Mouse (Mus musculus) c-Kit-positive CD71-positive TER-119-positive erythroid progenitor cells, embryonic 14.5 days (primary cell): Measurements from ENCODE around the gene Lrwd1.
"Not testable (repeated sequence)": the region's sequence is repeated elsewhere in the genome, so short reads cannot be mapped to it uniquely, and the experiment has no call there.

Experiments
- DNase-seq: peaks from one replicate; pipeline ENCODE4 v3.0.0-alpha.2; 2013; ENCODE audit warnings: low spot score

The Lrwd1 gene

DNA sequence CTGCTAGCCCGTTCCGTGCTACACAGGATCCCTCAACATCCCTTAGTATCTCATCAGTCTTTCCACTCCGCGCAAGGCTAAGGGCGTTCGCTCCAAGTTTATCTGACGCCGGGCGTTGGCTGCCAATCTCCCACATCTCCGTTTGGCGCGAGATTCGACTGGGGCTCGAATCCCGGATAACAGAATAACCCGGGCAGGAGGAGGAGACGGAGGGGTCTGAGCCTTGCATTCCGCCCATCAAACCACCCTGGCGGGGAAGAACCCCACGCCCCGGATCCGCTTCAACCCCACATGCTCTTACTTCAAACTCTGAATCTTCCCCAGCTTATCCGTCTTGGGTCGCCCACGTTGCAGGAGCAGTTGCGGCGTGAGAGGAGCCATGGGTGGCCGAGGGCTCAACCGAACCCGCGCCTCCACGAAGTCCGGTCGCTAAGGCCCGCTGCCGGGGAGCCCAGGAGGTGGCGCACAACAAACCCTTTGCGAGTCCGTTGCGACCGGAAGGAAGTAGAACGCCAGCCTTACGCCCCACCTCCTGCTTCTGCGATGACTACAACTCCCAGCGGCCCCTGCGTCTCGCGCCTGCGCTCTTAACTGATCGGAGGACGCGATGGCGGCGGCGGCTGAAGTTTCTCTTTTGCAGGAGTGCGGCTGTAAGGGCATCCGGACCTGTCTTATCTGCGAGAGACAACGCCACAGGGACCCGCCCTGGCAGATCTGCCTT lies at the start of gene Lrwd1, which contains the start of gene Alkbh4:
Gene Lrwd1, minus strand, starts transcription at position 504 of the 721 bp plus-strand sequence.
Gene Alkbh4, plus strand, starts transcription at position 576 of the 721 bp plus-strand sequence.
- DNase-seq = peak; percentile 96

DNA sequence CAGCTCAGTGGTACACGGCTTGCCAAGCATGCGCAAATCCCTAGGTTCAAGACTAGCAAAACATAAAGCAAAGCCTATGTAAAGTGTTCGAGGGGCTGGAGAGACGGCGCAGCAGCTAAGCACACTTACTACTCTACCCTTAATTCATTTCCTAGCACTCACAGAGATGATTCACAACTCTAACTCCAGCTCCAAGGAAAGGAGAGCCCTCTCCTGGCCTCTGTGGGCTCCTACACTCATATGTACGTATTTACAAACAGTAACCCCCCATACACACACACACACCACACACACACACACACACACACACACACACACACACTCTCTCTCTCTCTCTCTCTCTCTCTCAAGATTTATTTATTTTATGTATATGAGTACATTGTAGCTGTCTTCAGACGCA lies 47.9 kb upstream of the Lrwd1 start:
- no peak for DNase-seq

- DNase-seq = no peak
Measured at GRCm38 (mm10) chr5:136182830-136183229, 47.0 kb upstream of the Lrwd1 start.

GRCm38 (mm10) chr5:136182049-136182448 lies 46.2 kb upstream of the Lrwd1 start:
- DNase-seq = no peak

DNA sequence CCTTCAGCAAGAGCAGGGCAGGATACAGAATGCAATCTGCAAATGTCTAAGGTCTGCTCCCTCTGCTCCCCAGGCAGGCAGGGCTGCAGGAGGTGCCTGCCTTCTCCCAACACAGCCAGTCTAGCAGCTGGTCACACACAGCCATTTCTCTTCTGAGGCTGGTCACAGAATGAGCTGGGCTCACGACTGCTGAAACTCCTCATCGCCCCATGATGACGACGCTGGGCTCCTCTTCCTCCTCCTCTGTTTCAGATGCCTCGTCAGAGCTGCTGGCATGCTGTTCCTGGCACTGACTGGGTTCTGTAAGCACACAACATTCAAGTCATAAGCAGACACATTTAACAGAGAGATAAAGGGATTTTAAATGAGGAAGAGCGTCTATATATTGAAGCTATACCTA lies 45.3 kb upstream of the Lrwd1 start:
- DNase-seq = no peak

- no peak for DNase-seq
Measured at GRCm38 (mm10) chr5:136179594-136179993, 43.7 kb upstream of the Lrwd1 start.

DNA sequence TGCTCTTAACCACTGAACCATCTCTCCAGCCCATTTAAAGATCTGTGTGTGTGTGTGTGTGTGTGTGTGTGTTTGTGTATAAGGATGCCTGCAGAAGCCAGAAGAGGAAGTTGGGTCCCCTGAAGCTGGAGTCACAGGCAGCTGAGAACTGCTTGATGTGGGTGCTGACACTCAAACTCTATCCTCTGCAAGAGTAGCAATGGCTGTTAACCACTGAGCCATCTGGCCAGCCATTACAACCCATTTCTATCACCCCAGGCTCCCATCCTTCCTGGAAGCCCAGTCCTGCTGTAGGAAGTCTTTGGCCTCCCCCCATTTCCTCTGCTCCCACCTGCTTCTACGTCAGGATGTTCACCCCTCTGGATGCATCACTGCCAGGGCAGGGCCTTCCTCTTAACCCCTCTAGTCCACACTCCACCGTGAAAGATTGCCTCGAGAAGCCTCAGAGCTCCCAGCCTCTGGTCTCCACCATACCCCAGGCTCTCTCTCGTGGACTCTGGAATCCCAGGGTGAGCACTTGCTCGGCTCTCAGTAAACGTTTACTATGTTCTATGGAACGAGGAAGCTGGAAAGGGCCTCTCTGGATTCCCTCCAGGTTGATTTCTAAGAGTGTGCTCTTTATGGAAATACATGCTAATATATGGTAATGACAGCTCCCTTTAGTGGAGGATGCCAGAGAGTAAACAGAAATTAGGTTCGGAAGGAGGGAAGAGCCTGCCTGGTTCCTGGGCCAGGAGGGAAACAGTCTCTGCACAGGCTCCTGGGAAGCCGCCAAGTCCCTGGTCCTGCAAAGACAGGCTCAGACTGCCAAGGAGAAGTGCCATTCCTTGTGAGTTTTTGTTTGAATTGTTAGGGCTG lies 38.0 kb upstream of the Lrwd1 start:
- DNase-seq = no peak

DNA sequence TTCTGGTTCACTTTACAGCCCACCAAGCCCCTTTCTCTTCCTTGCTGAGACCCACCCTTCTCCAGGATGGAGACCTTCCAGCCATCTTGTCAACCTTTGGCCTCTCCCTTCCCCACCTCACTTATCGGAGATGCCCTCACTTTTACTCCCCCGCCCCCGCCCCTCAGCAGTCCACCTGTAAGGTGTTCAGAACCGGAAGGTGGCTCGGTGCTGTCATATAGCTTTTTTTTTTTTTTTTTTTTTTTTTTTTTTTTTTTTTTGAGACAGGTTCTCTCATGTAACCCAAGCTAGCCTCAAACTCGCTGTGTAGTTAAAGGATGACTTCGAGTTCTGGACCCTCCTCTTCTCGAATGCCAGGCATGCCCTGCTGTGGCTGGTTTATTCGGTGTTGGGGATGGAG lies 37.1 kb upstream of the Lrwd1 start:
- no peak for DNase-seq

- DNase-seq = peak; percentile 26
Measured at GRCm38 (mm10) chr5:136171363-136172341, 35.8 kb upstream of the Lrwd1 start.

DNA sequence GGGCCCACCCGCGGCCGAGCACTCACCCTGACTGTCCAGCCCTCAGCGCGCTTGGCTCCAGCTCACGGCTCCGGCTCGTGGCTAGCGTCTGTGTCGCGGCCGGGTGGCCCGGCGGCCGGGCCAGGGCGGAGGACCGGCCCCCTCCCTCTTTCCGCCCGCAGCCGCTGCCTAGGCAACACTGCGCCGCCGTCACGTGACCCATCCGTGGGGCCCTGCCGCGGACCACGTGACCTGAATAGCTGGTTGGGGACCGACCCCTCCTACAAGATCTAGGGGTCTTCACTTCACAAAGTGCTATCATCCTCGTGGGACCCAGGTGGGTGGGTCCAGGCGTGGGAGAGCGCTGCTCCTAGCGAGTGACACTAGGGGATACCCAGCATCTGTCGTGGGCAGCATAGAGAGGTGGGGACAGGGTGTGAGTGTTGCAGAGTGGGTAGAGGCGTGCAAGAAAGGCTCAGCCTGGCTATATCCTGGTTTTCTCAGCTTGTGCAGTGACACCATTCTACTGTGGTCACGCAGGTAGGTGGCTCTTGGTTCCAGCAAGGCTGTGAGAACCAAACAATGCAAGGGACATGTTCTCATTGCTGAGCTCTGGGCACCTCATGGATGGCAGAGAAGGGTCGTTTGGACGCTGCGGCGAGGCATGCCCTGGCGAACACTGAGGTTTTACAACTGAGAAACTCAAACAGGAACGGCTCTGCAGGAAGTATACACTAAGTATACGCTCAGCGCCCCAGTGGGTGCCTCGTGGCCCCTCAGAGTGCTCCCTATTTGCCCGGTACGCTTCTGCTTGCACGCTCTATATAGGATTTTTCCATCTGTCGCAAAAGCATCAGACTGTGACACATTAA lies 34.9 kb upstream of the Lrwd1 start, which contains the start of gene Orai2:
Gene Orai2, minus strand, starts transcription at position 202 of the 851 bp plus-strand sequence.
- peak; percentile 61 for DNase-seq

DNA sequence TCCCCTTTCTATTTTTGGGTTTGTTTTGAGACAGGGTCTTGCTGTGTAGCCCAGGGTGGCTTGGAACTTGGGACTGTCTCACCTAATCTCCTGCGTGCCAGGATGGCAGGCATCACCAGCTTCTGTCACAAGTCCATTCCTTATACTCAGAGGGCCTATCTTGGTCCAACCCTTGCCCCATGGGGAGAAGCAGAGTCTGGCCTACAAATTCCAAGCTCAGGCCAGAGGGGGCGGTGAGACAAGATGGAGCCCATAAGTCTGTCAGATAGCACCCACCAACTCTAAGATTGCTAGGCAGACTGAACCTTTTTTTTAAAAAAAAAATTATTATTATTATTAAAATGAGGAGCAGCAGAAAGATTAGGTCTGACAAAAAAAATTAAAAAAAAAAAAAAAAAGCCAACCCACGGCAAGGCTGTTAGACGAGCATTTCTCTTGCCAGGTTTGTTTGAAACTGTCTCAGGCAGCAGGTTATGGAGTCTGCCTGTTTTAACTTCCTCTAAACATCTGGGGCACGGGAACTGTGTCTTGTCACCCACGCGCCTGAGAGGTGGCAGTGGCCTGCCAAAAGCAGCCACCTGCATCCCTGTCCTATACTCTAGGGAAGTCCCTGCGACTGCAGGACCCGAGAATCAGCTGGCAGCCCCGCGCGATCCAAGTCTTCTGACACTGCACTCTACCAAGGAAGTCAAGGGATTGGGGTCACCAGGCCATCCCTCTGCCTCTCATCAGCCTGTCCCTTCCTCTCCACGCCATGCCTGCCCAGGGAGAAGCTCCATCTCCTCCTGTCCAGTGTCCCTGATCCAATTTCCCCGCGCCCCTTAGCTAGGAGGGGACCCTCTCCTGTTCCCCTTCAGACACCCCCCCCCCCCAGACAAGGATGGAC lies 34.0 kb upstream of the Lrwd1 start:
- DNase-seq = peak; percentile 12

GRCm38 (mm10) chr5:136168071-136168470 lies 32.2 kb upstream of the Lrwd1 start:
- no peak for DNase-seq

DNA sequence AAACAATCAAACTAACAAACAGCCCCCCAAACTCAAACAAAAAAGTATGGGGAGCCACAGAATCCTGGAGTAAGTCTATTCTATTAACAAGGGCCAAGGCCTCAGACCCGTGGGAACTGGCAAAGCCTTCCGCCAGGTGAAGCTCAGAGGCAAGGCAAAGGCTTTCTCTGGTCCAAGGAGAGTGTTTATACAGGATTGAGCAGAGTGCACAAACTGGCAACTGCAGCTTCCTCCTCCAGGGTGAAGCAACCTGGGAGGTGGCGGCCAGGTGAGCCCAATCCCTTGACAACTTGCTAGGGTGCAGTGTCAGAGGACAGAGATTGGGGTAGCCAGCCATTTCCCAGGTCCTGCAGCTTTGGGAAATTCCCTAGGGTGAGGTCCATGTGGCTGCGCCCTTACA lies 31.4 kb upstream of the Lrwd1 start:
- DNase-seq = no peak

DNA sequence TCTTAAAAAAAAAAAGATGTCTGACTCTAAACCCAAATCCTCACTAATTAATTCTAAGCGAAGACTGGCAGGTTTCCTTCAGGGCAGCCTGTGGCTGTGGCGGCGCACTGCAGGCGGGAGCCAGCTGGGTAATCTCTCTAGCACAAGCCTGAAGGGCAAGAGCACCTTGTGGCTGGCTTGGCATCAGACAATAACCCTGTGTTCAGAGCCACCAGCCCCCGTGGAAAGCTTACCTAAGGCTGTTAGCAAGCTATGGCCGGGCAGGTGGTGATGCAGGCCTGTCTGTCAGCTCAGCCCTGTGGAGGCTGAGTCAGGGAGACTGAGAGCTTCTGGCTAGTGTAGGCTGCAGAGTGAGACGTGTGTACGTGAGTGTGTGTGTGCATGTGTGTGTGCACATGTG lies 29.4 kb upstream of the Lrwd1 start:
- no peak for DNase-seq

DNA sequence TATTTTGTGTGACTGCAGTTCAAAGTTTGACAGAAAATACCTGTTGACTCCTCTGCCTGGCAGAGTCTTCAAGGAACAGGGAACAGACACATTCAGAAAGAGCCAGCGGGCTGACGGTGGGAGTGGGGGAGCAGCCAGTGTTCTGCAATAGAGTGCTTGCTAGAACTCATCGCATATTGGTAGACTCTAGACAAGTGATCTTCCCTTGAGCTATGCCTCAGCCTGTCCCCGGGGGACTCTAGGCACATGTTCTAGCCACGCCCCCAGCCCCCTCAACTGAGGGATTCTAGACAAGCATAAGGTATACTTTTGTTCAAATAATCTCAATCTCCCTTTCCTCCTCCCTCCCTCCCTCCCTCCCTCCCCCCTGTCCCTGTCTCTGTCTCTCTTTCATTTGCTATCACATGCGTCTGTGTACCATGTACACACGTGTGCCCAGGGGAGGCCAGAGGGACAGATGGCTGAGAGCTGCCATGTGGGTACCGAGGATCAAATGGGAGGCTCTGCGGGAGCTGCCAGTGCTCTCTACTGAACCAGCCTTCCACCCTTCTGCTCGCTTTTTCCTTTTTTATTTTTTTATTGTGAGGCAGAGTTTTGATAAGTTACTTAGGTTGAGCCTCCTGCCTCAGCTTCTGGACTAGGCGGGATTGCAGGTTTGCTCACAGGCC lies 28.1 kb upstream of the Lrwd1 start:
- no peak for DNase-seq

- not testable (repeated sequence) for DNase-seq
Measured at GRCm38 (mm10) chr5:136160084-136160483, 24.2 kb upstream of the Lrwd1 start.

DNA sequence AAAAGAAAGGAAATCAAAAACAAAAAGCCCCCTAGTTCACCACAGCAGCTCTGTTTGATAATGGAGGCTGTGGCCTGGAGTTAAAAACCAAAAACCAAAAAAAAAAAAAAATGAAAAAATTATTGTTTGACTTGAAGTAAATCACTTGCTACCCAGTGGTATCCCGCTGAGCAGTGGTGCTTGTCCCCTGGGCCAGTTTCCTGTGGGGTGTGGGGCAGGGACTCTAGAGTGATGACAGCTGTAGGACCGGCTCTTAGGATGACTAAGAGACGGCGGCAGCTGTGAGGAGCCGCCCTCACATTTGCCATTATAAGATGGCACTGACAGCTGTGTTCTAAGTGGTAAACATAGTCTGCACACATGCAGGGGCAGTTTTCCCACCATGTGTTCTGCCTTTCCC lies 19.5 kb upstream of the Lrwd1 start:
- DNase-seq = no peak

DNA sequence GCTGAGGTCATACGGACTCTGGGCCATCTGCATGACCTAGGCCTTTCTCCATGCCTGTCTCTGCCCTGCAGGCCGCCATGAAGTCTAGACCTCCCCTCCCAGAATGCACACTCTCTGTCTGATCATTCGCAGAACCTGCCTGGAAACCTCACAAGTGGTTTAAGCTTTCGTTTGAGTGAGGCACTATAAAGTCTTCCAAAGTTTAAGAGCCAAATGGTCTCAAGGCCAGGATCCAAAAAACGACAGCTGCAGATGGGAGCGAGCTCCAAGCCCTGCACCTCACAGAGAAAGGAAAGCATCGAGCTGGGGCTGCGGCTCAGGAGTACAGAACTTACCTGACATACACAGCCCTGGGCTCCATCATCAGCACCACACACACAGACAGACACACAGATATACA lies 16.5 kb upstream of the Lrwd1 start:
- DNase-seq = no peak

DNA sequence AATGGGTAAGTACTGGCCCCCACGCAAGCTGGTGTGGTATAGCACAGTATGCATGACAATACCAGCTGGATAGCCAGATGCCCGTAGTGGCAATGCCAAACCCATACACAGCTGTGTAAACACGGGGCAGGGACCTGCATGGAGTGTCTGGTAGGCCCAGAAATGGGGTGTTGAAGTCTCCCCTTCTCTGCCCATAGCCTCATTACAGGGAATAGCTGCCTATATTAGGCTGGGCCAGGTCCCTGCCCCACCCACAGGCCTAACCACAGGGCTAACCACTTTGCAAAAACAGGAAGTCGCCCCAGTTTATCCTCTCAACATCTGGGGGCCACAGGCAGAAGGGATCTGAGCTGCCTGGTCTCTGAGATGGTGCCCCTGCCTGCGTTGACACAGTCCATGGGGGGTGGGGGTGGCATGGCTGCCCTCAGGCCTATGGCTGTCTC lies 13.3 kb upstream of the Lrwd1 start:
- not testable (repeated sequence) for DNase-seq
